Mouse (Mus musculus) retina, postnatal 1 day (tissue): ENCODE results near the gene Vmn1r61.

Experiments
- DNase-seq: peaks from one replicate; pipeline ENCODE4 v3.0.0-alpha.2; 2012

Vmn1r61 gene

GRCm38 (mm10) chr7:5613195-5613594, at the start of gene Vmn1r61:
Gene Vmn1r61 (minus strand): TSS chr7:5613295.
- DNase-seq, result no peak
